Mouse (Mus musculus) heart, adult 2 months (tissue): Measurements from ENCODE around the gene Ajm1. TPM values are rescaled to one million over a fixed set of nuclear protein-coding genes. Genes with fewer than 3 reads are reported as not detected.
A peak's percentile ranks its signal among the peaks of the same experiment; 100 is the strongest.

Source experiments
- DNase-seq, 2 experiments: peaks; one replicate each; pipeline ENCODE4 v3.0.0; 2021
- H3K27ac ChIP-seq: fragments of 200-600 bp; 2 replicates; pipeline ENCODE4 v1.8.1; 2022
- H3K27me3 ChIP-seq: fragments of 200-500 bp; 2 replicates; pipeline ENCODE4 v1.6.1; 2012; ENCODE audit warnings: mild to moderate bottlenecking, low read length, inconsistent platforms, mixed read lengths; ENCODE audit not compliant: control insufficient read depth, insufficient read depth
- H3K36me3 ChIP-seq: fragments of 200-500 bp; 2 replicates; pipeline ENCODE4 v1.6.1; 2012; ENCODE audit warnings: low read length, inconsistent platforms; ENCODE audit not compliant: control insufficient read depth, insufficient read depth
- H3K4me1 ChIP-seq: fragments of 200-500 bp; 2 replicates; pipeline ENCODE4 v1.6.1; 2011; ENCODE audit warnings: low read length; ENCODE audit not compliant: control insufficient read depth, insufficient read depth
- H3K4me3 ChIP-seq: fragments of 200-600 bp; 2 replicates; pipeline ENCODE4 v1.8.1; 2022
- H3K79me2 ChIP-seq: fragments of 200-500 bp; replicated peaks from 2 replicates; pipeline ENCODE4 v1.6.1; 2012; ENCODE audit warnings: mild to moderate bottlenecking, inconsistent platforms, low read length, moderate library complexity, mixed read lengths; ENCODE audit not compliant: control insufficient read depth, insufficient read depth
- H3K9ac ChIP-seq: fragments of 200-500 bp; 2 replicates; pipeline ENCODE4 v1.6.1; 2012; ENCODE audit warnings: low read depth, mild to moderate bottlenecking, control low read depth, inconsistent platforms, low read length, mixed read lengths
- CTCF ChIP-seq: fragments of 200-600 bp; IDR thresholded peaks from 2 replicates; pipeline ENCODE4 v1.8.1; 2022; ENCODE audit warnings: antibody characterized with exemption, mild to moderate bottlenecking, moderate library complexity
- EP300 ChIP-seq: fragments of 200-500 bp; IDR thresholded peaks from 2 replicates; pipeline ENCODE4 v1.6.1; 2011; ENCODE audit warnings: low read depth, low read length, control low read depth; ENCODE audit not compliant: insufficient read depth
- POLR2A ChIP-seq: fragments of 200-500 bp; IDR thresholded peaks from 2 replicates; pipeline ENCODE4 v1.6.1; 2011; ENCODE audit warnings: mild to moderate bottlenecking, low read depth, low read length, control low read depth; ENCODE audit not compliant: insufficient read depth
- WGBS: fragments of 180-500 bp; shearing (Covaris S2); methylation state at CpG from one replicate; pipeline ENCODE4 v1.1.7; 2018; 5-methylcytosine and 5-hydroxymethylcytosine counted together
- intact Hi-C: fragments of 180-260 bp; cut with DNase I; formaldehyde crosslinking; loops from one replicate; pipeline ENCODE4 v1.15.1; 2025
- long read RNA-seq: library from polyadenylated mRNA; stranded (forward); transcript quantifications from one replicate; pipeline ENCODE4 v2.0.0, GENCODE M21; 2021
- polyA plus RNA-seq: library from polyadenylated mRNA; depleted of rRNA; stranded (reverse); fragments of >200 nt; gene quantifications from 2 replicates; pipeline ENCODE4 v1.2.3, GENCODE M21; 2012; rRNA removed
- total RNA-seq, 2 experiments: library from RNA; stranded (reverse); gene quantifications; 2 replicates each; pipeline ENCODE4 v1.2.3; 2021

Gene Ajm1
- total RNA-seq (under 1 TPM; 0.05 to 0.36 TPM), polyA plus RNA-seq (0.15 and 1.1 TPM in 2 replicates)
- long read RNA-seq, partial matches to known transcripts = 0 of 1 reads
- long read RNA-seq, other reads (novel, unspliced or antisense) = 1 of 1 reads

DNA sequence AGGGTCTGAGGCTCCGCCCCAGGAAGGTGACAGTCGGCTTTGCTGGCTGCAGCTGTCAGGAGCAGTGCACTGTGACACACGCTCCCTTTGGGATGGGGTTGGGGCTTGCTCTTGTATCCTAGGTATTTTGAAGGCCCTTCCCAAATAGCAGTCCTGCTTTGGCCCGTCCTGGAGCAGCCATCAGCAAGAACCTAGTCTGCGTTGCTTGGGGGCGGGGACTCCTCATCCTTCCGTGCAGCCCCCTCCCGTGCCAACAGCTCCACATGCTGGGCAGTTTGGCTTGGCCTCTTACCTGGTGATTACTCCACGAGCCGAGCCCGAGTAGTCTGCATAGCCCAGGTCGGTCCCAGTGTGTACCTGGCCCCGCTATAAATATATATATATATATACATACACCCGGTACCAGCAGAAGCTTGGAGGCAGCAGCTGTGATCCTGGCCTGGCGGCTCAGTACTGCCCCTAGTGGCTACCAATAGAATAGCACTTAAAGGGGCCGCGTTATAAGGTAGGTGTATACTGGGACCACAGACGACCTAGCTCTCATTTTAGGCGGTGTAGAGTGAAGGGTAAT, at the start of gene Ajm1:
Ajm1 (minus strand) TSS at position 464 of the 571 bp plus-strand sequence.
- H3K9ac ChIP-seq = peak within 1 kb of the TSS; percentile 40; the same call in 1 of the 2 replicates
- H3K27ac ChIP-seq = no peak within 1 kb of the TSS
- intact Hi-C loops = loop anchor here (2.0 kb wide), 2 partner anchors 23 kb away; no protein-coding TSS in a partner anchor
- WGBS = 5% methylated on average over 19 of the region's 19 CpGs
- H3K4me1 ChIP-seq = peaks cover 9% of the 10 kb centered on the region
- H3K36me3 ChIP-seq = no peaks in the 10 kb centered on the region
- H3K79me2 ChIP-seq = no peaks in the 10 kb centered on the region
- DNase-seq = peak; percentile 58 to 67
- H3K27me3 ChIP-seq = peaks cover 27% of the 10 kb centered on the region
- TF ChIP-seq CTCF (peak; percentile 99; the same call in 1 of the 2 replicates), POLR2A (0 out of 2 replicates have a peak, but pooled peaks have one; percentile 24), EP300 (no peak)
- H3K4me3 ChIP-seq = no peak within 1 kb of the TSS

DNA sequence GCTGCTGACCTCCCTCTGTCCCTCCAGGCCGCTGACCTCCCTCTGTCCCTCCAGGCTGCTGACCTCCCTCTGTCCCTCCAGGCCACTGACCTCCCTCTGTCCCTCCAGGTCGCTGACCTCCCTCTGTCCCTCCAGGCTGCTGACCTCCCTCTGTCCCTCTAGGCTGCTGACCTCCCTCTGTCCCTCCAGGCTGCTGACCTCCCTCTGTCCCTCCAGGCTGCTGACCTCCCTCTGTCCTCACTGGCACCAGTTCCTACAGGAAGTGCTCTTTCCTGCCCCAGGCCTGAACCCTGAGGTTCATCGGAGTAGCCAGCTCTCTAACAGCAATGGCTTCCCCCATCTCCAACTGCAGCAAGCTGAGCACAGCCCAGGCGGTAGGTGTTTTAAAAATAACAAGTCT, 47.2 kb upstream of the Ajm1 start:
- DNase-seq = peak in 1 of 2 experiments; percentile 46
- no peaks in the 10 kb centered on the region for H3K79me2 ChIP-seq
- no peak overlapping the region for H3K9ac ChIP-seq
- 33% methylated on average over 4 of the region's 4 CpGs for WGBS
- no peak overlapping the region for H3K27ac ChIP-seq
- H3K27me3 ChIP-seq = no peaks in the 10 kb centered on the region
- TF ChIP-seq EP300 (no peak), CTCF (no peak), POLR2A (no peak)
- no peaks in the 10 kb centered on the region for H3K4me1 ChIP-seq
- H3K4me3 ChIP-seq = no peak overlapping the region
- H3K36me3 ChIP-seq = no peaks in the 10 kb centered on the region
- intact Hi-C loops = no loop called here

DNA sequence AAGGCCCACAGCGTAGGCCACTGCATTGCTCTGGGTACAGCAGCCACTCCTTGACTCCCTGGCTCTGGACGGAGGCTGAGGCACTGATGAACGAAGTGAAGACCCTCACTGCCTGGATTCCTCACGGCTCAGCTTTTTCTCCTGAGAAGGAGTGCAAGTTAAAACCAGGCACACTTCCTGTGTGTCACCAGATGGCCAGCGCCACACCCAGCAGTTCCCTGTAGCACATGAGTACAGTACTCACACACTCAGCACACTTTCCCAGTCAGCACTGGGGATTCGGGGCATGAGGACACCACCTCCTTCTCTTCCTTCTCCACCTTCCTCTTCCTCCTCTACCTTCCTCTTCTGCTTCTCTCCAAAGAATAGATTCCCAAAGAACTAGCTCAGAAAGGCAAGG, 46.3 kb upstream of the Ajm1 start, which contains the start of gene Fcna:
Fcna (minus strand) TSS at position 220 of the 400 bp plus-strand sequence.
- WGBS = 74% methylated on average over 6 of the region's 6 CpGs
- no peak within 1 kb of the TSS for H3K9ac ChIP-seq
- H3K4me3 ChIP-seq = no peak within 1 kb of the TSS
- H3K36me3 ChIP-seq = no peaks in the 10 kb centered on the region
- intact Hi-C loops = no loop called here
- TF ChIP-seq POLR2A = no peak
- TF ChIP-seq EP300 = no peak
- no peak for TF ChIP-seq CTCF
- H3K27ac ChIP-seq = no peak within 1 kb of the TSS
- H3K79me2 ChIP-seq = no peaks in the 10 kb centered on the region
- no peaks in the 10 kb centered on the region for H3K27me3 ChIP-seq
- no peaks in the 10 kb centered on the region for H3K4me1 ChIP-seq
- DNase-seq = peak in 1 of 2 experiments; percentile 20

DNA sequence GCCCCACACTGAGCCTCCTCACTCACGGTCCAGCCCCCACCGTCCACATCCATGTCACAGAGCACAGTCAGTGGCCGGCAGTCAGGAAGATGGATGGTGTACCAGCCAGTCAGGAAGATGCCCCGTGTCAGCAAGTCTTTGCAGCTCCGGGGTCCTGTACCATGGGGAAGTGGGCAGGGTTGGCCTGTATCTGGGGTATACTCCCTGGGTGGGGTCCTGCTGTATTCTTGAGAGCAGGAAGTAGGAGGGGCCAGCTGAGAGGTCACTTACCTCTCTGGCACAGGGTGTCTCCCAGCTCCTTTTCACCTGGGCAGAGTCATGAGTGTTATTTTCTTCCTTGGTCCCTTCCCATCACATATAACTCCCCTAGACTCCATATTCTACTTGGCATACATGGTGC, 44.4 kb upstream of the Ajm1 start:
- no peak overlapping the region for H3K9ac ChIP-seq
- no peak overlapping the region for H3K4me3 ChIP-seq
- DNase-seq = no peak
- intact Hi-C loops = no loop called here
- WGBS = 54% methylated on average over 5 of the region's 5 CpGs
- H3K27me3 ChIP-seq = no peaks in the 10 kb centered on the region
- TF ChIP-seq EP300 (no peak), POLR2A (no peak), CTCF (no peak)
- H3K4me1 ChIP-seq = peaks cover 2% of the 10 kb centered on the region
- no peaks in the 10 kb centered on the region for H3K36me3 ChIP-seq
- H3K27ac ChIP-seq = no peak overlapping the region
- no peaks in the 10 kb centered on the region for H3K79me2 ChIP-seq

- Histone ChIP-seq H3K4me1 (peaks cover 2% of the 10 kb centered on the region), H3K27me3 (no peaks in the 10 kb centered on the region; the same call in 1 of the 2 replicates), H3K27ac (peak within 1 kb of the TSS; percentile 83), H3K79me2 (no peaks in the 10 kb centered on the region), H3K36me3 (no peaks in the 10 kb centered on the region), H3K9ac (peak within 1 kb of the TSS; percentile 64), H3K4me3 (peak within 1 kb of the TSS; percentile 60)
- DNase-seq = peak; percentile 87 to 90
- intact Hi-C loops = no loop called here
- 9% methylated on average over 34 of the region's 34 CpGs for WGBS
- TF ChIP-seq POLR2A (peak; percentile 57), EP300 (0 out of 2 replicates have a peak, but pooled peaks have one; percentile 8), CTCF (peak; percentile 80)
These were observed 40.0 kb upstream of the Ajm1 start, which contains the start of gene Tmem141 for GRCm38 (mm10) chr2:25621229-25622200. TSS of gene Tmem141 (minus strand) at chr2:25622005.
